Comparison of ENCODE assay signal across 11 mouse cellular contexts in the genomic region with DNA sequence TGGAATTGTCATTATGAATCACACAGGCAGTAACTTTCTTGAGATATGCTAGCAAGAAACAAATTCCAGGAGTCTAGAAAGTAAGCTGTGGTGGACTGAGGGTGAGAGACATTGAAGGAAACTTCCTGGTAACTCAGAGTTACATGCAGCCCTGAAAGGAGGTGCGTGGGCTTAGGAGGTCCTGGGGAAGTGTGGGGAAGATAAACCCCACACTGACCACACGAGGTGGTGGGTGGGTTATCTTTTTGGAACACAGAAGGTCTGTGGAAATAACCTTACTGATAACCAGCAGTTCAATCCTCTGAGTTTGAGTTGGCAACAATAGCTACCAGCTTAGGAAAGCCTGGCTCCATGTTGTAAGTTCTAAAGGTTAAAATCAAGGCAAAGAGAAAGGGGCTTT.
"Had no signal": no experiment of that assay in that cellular context is flagged by ENCODE, and none has a peak within 500 bp of the region (broad histone marks: within the 10 kb centered on the region; RNA-seq: fewer than 3 reads in every experiment).

No protein-coding gene starts in this region.

- DNase-seq: kidney, adult 8-10 months; kidney, postnatal 25 days; lung, adult 18-20 months; thymus, adult 18-20 months; thymus, postnatal 14 days had no signal

- H3K27ac ChIP-seq: left cerebral cortex, adult 2 months; limb, embryonic 15.5 days; midbrain, embryonic 10.5 days; midbrain, embryonic 15.5 days; neural tube, embryonic 12.5 days; stomach, postnatal 0 days had no signal

- H3K9ac ChIP-seq: limb, embryonic 15.5 days; midbrain, embryonic 15.5 days; neural tube, embryonic 12.5 days had no signal

- H3K4me3 ChIP-seq: left cerebral cortex, adult 2 months; limb, embryonic 15.5 days; midbrain, embryonic 10.5 days; midbrain, embryonic 15.5 days; neural tube, embryonic 12.5 days had no signal

- H3K9me3 ChIP-seq: limb, embryonic 15.5 days; midbrain, embryonic 10.5 days; midbrain, embryonic 15.5 days; neural tube, embryonic 12.5 days had no signal

- H3K36me3 ChIP-seq: limb, embryonic 15.5 days; midbrain, embryonic 10.5 days; midbrain, embryonic 15.5 days; neural tube, embryonic 12.5 days had no signal

- ATAC-seq: midbrain, embryonic 15.5 days had no signal

- H3K4me2 ChIP-seq: limb, embryonic 15.5 days; midbrain, embryonic 15.5 days; neural tube, embryonic 12.5 days had no signal
